Mouse (Mus musculus) cerebellum, adult 2 months (tissue): ENCODE results near the gene Rai2.

Source experiments
- CTCF ChIP-seq: fragments of 200-500 bp; IDR thresholded peaks from 2 replicates; pipeline ENCODE4 v1.5.1; 2011; ENCODE audit warnings: low read depth, mild to moderate bottlenecking, control low read depth, low read length, moderate library complexity, borderline replicate concordance; ENCODE audit not compliant: insufficient read depth
- POLR2A ChIP-seq: fragments of 200-500 bp; IDR thresholded peaks from 2 replicates; pipeline ENCODE4 v1.6.1; 2011; ENCODE audit warnings: low read length, control low read depth, borderline replicate concordance; ENCODE audit not compliant: insufficient read depth

DNA sequence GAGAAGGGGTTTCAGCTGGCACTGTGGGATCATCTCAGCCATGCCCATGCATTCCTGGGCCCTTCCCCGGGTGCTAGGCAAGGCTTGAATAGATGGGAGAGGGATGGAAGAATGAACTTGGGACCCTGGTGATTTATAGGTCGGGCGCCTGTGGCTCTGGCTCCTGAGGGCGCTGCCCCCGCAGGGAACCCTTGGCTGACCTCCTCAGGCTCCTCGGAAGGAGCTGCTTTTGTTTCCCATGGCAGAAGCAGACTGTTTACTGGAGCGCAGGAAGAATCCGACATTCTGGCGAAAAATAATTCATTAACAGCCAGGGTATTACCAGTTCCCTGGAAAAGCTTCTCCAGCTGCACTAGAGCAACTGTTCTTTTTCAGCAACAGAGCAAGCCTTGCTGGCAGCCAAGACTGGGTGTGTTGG, 6.5 kb downstream of the Rai2 start:
- TF ChIP-seq CTCF (no peak), POLR2A (no peak)
